Mouse (Mus musculus): ENCODE measurements around the gene Tyk2.

GRCm38 (mm10) chr9:21165041-21165951 lies 34.3 kb upstream of the Tyk2 start, which contains the start of gene Pde4a:
- TF ChIP-seq CTCF (IDR thresholded peaks at IDR 0.05; ENCODE audit: extremely low read depth, insufficient read length, insufficient replicate concordance, low read depth, low read length) (no peak), POLR2A (IDR thresholded peaks at IDR 0.05; ENCODE audit: low read depth, low read length) (no peak; the same call in 1 of the 2 replicates)
